Mouse (Mus musculus): ENCODE measurements around the gene Mtmr12. TPM values are rescaled to one million over a fixed set of nuclear protein-coding genes. Genes with fewer than 3 reads are reported as not detected.

Mtmr12 gene
- polyA plus RNA-seq, 1 experiment, result 26.2 TPM

- Histone ChIP-seq H3K4me1 (ENCODE audit: control insufficient read depth, insufficient read depth, low read length) (no peaks in the 10 kb centered on the region), H3K27me3 (ENCODE audit: control insufficient read depth, insufficient read depth, low read length) (no peaks in the 10 kb centered on the region), H3K4me3 (ENCODE audit: control insufficient read depth, low read depth, low read length) (no peak overlapping the region), H3K27ac (ENCODE audit: control insufficient read depth, insufficient read depth, low read depth, low read length) (no peak overlapping the region), H3K36me3 (ENCODE audit: control insufficient read depth, insufficient read depth, low read length) (peaks cover 2% of the 10 kb centered on the region)
- TF ChIP-seq CTCF (IDR thresholded peaks at IDR 0.05; ENCODE audit: control insufficient read depth, insufficient read depth, insufficient replicate concordance, low read depth, low read length) (no peak), POLR2A (IDR thresholded peaks at IDR 0.05; ENCODE audit: control insufficient read depth, low read depth, low read length) (no peak)
Observed at GRCm38 (mm10) chr15:12247159-12247603, 42.4 kb downstream of the Mtmr12 start.

DNA sequence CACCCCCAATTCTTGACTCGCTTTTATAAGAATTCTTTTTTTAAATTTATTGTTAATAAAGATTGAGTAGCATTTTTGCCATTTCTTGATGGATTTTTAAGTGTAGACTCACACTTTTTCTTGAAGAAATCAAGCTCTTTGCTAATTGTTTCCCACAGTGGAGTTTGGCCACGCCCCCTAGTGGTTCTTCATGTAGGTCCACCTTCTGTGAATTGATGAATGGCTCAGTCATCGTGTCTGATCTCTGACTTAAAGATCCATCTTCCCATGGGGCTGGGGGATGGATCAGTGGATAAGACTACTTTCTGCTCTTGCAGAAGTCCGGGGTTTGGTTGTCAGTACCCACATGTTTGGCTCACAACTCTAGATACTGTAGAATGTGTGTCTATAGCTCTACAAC is 43.5 kb downstream of the Mtmr12 start:
- H3K27me3 ChIP-seq (ENCODE audit: control insufficient read depth, insufficient read depth, low read length), result no peaks in the 10 kb centered on the region
- H3K27ac ChIP-seq (ENCODE audit: control insufficient read depth, insufficient read depth, low read depth, low read length), result no peak overlapping the region
- H3K4me1 ChIP-seq (ENCODE audit: control insufficient read depth, insufficient read depth, low read length), result no peaks in the 10 kb centered on the region
- H3K36me3 ChIP-seq (ENCODE audit: control insufficient read depth, insufficient read depth, low read length), result peaks cover 2% of the 10 kb centered on the region
- H3K4me3 ChIP-seq (ENCODE audit: control insufficient read depth, low read depth, low read length), result no peak overlapping the region
- no peak for TF ChIP-seq CTCF (IDR thresholded peaks at IDR 0.05; ENCODE audit: control insufficient read depth, insufficient read depth, insufficient replicate concordance, low read depth, low read length)
- TF ChIP-seq POLR2A (IDR thresholded peaks at IDR 0.05; ENCODE audit: control insufficient read depth, low read depth, low read length), result no peak

DNA sequence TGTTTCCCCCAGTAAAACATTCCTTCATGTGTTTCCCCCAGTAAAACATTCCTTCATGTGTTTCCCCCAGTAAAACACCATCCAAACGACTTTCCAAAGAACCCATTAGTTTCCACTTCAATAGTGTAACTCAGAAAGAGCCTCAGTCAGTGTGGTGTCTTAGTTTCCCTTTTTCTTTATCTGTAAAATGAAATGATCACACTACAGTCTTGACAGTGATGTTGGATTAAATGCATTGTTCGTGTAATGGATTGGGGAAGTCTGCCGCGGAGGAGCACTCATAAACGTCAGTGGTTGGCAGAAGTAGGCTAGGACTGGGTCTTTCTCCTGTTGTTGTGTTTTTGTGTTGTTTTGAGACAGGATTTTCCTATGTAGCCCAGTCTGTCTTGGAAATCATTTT is 45.5 kb downstream of the Mtmr12 start:
- H3K36me3 ChIP-seq (ENCODE audit: control insufficient read depth, insufficient read depth, low read length), result peaks cover 2% of the 10 kb centered on the region
- no peaks in the 10 kb centered on the region for H3K4me1 ChIP-seq (ENCODE audit: control insufficient read depth, insufficient read depth, low read length)
- no peaks in the 10 kb centered on the region for H3K27me3 ChIP-seq (ENCODE audit: control insufficient read depth, insufficient read depth, low read length)
- TF ChIP-seq POLR2A (IDR thresholded peaks at IDR 0.05; ENCODE audit: control insufficient read depth, low read depth, low read length) (no peak), CTCF (IDR thresholded peaks at IDR 0.05; ENCODE audit: control insufficient read depth, insufficient read depth, insufficient replicate concordance, low read depth, low read length) (no peak)
- H3K4me3 ChIP-seq (ENCODE audit: control insufficient read depth, low read depth, low read length), result no peak overlapping the region
- no peak overlapping the region for H3K27ac ChIP-seq (ENCODE audit: control insufficient read depth, insufficient read depth, low read depth, low read length)

DNA sequence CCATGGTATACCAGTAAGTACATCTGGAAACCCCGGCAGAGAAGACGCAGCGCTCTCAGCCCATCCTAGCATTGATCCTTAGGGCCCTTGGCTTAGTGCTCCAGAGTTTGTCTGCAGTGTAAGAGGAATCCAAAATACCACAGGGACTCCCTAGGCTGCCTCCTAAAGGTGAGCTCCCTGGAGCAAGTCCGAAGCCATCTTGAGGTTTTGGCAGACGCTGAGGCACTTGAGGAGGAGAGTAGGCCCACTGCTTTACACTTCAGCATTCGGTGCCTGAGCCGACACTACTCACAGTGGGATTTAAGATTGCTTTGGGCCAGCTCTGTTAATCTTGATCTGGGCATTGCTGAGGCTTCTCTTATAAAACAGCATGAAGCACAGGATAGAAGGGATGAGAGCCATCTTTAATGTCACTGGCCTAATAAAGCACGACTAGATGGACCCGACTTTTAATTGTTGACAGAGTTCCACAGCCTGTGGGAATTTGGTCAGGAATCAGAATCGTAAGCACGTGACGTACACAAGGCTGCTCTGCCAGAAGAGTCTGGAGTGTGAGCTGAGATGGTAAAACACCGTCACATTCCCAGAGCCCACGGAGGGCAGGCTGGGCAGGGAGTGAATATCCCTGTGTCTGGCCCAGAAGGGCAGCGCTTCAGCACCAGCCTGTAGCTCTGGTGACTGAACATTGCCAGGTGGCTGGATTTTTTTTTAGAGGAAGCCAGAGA is 46.8 kb downstream of the Mtmr12 start:
- Histone ChIP-seq H3K4me3 (ENCODE audit: control insufficient read depth, low read depth, low read length) (no peak overlapping the region), H3K27ac (ENCODE audit: control insufficient read depth, insufficient read depth, low read depth, low read length) (no peak overlapping the region), H3K4me1 (ENCODE audit: control insufficient read depth, insufficient read depth, low read length) (no peaks in the 10 kb centered on the region), H3K36me3 (ENCODE audit: control insufficient read depth, insufficient read depth, low read length) (peaks cover 2% of the 10 kb centered on the region), H3K27me3 (ENCODE audit: control insufficient read depth, insufficient read depth, low read length) (no peaks in the 10 kb centered on the region)
- TF ChIP-seq CTCF (IDR thresholded peaks at IDR 0.05; ENCODE audit: control insufficient read depth, insufficient read depth, insufficient replicate concordance, low read depth, low read length) (no peak), POLR2A (IDR thresholded peaks at IDR 0.05; ENCODE audit: control insufficient read depth, low read depth, low read length) (no peak)

DNA sequence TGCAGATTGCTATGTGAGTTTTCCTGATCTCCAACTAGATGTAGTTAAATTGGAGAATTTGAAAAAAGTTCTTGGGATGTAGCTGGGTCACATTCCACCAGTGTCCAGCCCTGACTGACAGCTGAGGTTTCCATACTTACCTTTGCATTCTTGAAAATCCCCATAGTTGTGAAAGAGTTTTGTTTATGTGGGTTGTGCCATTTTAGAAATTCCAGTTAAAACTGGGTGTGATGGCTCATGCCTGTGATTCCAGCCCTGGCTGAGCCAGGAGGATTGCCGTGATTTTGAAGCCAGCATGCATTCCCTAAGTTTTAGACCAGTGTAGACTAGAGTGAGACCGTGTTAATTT is 47.3 kb downstream of the Mtmr12 start:
- Histone ChIP-seq H3K36me3 (ENCODE audit: control insufficient read depth, insufficient read depth, low read length) (peaks cover 2% of the 10 kb centered on the region), H3K27ac (ENCODE audit: control insufficient read depth, insufficient read depth, low read depth, low read length) (no peak overlapping the region)

GRCm38 (mm10) chr15:12257730-12258494 is 53.1 kb downstream of the Mtmr12 start:
- no peak overlapping the region for H3K4me3 ChIP-seq (ENCODE audit: control insufficient read depth, low read depth, low read length)
- no peaks in the 10 kb centered on the region for H3K27me3 ChIP-seq (ENCODE audit: control insufficient read depth, insufficient read depth, low read length)
- no peaks in the 10 kb centered on the region; the same call in 1 of the 2 replicates for H3K36me3 ChIP-seq (ENCODE audit: control insufficient read depth, insufficient read depth, low read length)
- H3K4me1 ChIP-seq (ENCODE audit: control insufficient read depth, insufficient read depth, low read length), result no peaks in the 10 kb centered on the region
- no peak overlapping the region for H3K27ac ChIP-seq (ENCODE audit: control insufficient read depth, insufficient read depth, low read depth, low read length)
- TF ChIP-seq POLR2A (IDR thresholded peaks at IDR 0.05; ENCODE audit: control insufficient read depth, low read depth, low read length) (no peak), CTCF (IDR thresholded peaks at IDR 0.05; ENCODE audit: control insufficient read depth, insufficient read depth, insufficient replicate concordance, low read depth, low read length) (no peak)

More for the DNA sequence above, 47.3 kb downstream of the Mtmr12 start:
- no peaks in the 10 kb centered on the region for H3K4me1 ChIP-seq (ENCODE audit: control insufficient read depth, insufficient read depth, low read length)
- TF ChIP-seq POLR2A (IDR thresholded peaks at IDR 0.05; ENCODE audit: control insufficient read depth, low read depth, low read length), result no peak
- no peak for TF ChIP-seq CTCF (IDR thresholded peaks at IDR 0.05; ENCODE audit: control insufficient read depth, insufficient read depth, insufficient replicate concordance, low read depth, low read length)
- no peaks in the 10 kb centered on the region for H3K27me3 ChIP-seq (ENCODE audit: control insufficient read depth, insufficient read depth, low read length)
- H3K4me3 ChIP-seq (ENCODE audit: control insufficient read depth, low read depth, low read length), result no peak overlapping the region

DNA sequence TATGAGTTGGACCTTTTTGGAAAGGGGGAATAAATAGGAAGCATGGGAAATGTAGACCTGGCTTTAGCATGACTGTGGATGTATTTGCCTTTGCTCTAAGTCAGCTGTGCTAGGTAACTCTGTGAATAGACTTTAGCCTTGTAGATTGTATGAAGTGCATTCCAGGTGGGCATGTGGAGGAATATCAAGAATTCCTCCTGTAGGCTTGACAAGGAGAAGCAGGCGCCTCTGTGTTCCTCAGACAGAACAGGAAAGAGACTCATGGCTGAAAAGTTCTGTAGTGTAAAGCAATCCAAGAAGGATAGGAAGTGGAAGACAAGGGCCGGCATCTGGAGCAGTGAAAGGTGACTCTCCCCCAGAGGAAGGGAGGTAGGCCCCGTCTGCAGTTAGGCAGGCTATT is 58.2 kb downstream of the Mtmr12 start:
- TF ChIP-seq CTCF (IDR thresholded peaks at IDR 0.05; ENCODE audit: control insufficient read depth, insufficient read depth, insufficient replicate concordance, low read depth, low read length) (no peak), POLR2A (IDR thresholded peaks at IDR 0.05; ENCODE audit: control insufficient read depth, low read depth, low read length) (no peak)
- H3K27me3 ChIP-seq (ENCODE audit: control insufficient read depth, insufficient read depth, low read length), result no peaks in the 10 kb centered on the region
- H3K4me1 ChIP-seq (ENCODE audit: control insufficient read depth, insufficient read depth, low read length), result no peaks in the 10 kb centered on the region
- no peak overlapping the region for H3K27ac ChIP-seq (ENCODE audit: control insufficient read depth, insufficient read depth, low read depth, low read length)
- H3K4me3 ChIP-seq (ENCODE audit: control insufficient read depth, low read depth, low read length), result no peak overlapping the region
- H3K36me3 ChIP-seq (ENCODE audit: control insufficient read depth, insufficient read depth, low read length), result no peaks in the 10 kb centered on the region; the same call in none of the 2 replicates
